Mouse (Mus musculus): ENCODE measurements around the gene Slc2a1.

DNA sequence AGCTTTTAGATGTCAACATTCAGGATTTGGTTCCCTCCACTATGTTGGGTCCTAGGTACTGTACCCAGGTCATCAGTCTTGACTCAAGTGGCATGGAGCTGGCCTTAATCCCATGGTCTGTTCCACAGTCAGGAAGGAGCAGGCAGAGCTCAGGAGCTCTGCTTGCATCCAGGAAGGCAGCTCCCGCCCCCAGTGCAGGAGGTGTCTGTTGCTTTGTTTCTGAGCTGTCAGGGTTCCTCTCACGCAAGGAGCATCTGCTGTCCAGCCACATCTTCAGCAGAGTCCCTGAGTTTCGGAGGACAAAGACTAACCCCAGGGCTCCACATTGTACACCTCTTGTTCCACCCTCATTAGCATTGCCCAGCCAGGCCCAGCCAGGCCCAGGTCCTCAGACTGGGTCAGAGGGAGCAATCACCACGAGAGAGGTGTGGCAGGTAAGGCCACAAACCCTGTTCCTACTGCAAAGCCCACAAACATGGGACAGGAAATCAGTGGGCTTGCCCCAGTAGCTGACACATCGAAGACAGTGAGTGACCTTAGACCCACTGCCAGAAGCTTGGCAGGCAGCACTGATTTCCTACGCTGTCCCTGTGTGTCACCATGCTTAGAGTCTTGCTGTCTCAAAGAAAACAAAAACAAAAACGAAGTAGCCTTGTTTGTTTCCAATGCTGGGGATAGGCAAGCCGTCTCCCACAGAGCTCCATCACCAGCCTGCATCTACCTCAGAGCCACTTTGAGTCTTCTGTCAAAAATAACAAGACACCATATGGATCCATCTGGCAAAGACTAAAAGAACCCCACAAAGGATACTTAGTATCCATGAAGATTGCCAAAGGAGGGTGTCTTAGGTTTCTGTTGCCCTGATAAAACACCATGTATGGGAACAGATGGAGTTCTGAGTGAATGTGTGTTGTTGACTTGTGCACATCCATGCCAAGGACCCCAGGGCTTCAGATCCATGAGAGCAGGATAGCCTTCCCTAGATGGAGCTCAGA is 10.0 kb upstream of the Slc2a1 start:
- TF ChIP-seq CTCF (IDR thresholded peaks at IDR 0.05; ENCODE audit: control insufficient read depth, insufficient read depth, insufficient read length) (no peak), MYOG (IDR thresholded peaks at IDR 0.05; ENCODE audit: control insufficient read depth, extremely low read depth, insufficient read length) (no peak), MYOD1 (IDR thresholded peaks at IDR 0.05; ENCODE audit: control insufficient read depth, insufficient read length, low read depth) (no peak)

Data from C2C12 (cell line).